Mouse (Mus musculus) embryonic fibroblast, embryonic 13.5 days (primary cell): Measurements from ENCODE around the gene Tstd1.

ENCODE experiments used
- CTCF ChIP-seq: IDR thresholded peaks from 2 replicates; pipeline ENCODE4 v1.5.1; 2011; ENCODE audit warnings: mild to moderate bottlenecking, control low read depth, low read length, moderate library complexity, borderline replicate concordance; ENCODE audit not compliant: insufficient read depth
- POLR2A ChIP-seq: IDR thresholded peaks from 2 replicates; pipeline ENCODE4 v1.6.1; 2011; ENCODE audit warnings: low read depth, mild to moderate bottlenecking, control low read depth, low read length, moderate library complexity

GRCm38 (mm10) chr1:171435288-171435814 lies 16.7 kb downstream of the Tstd1 start:
- no peak for TF ChIP-seq CTCF
- TF ChIP-seq POLR2A: no peak
